Mouse (Mus musculus): Measurements from ENCODE around the gene Tmem176b.

The Tmem176b gene

DNA sequence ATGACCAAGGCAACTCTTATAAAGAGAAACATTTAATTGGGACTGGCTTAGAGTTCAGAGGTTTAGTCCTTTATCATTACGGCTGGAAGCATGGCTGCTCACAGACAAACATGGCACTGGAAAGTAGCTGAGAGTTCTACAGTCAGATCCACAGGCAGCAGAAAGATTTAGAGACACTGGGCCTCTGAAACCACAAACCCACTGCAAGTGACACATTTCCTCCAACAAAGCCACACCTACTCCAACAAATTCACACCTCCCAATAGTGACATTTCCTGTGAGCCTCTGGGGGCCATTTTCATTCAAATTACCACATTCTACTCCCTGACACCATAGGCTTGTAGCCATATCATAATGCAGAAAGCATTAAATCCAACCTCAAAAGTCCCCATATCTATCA, 39.4 kb downstream of the Tmem176b start:
- no peak for DNase-seq (ENCODE audit: low read depth, low spot score)

GRCm38 (mm10) chr6:48787867-48788266, 53.4 kb downstream of the Tmem176b start:
- DNase-seq (ENCODE audit: low read depth, low spot score) = no peak

GRCm38 (mm10) chr6:48785601-48786000, 55.7 kb downstream of the Tmem176b start:
- DNase-seq (ENCODE audit: low read depth, low spot score) = no peak

- peak; percentile 64 for DNase-seq (ENCODE audit: low read depth, low spot score)
Measured at GRCm38 (mm10) chr6:48785189-48785588, 56.1 kb downstream of the Tmem176b start.

- DNase-seq (ENCODE audit: low read depth, low spot score) = no peak
Measured at GRCm38 (mm10) chr6:48784406-48784805, 56.9 kb downstream of the Tmem176b start.
